Mouse (Mus musculus): ENCODE results near the gene Olfr263. TPM values are rescaled to one million over a fixed set of nuclear protein-coding genes. Genes with fewer than 3 reads are reported as not detected.
"Not testable (repeated sequence)": the region's sequence is repeated elsewhere in the genome, so short reads cannot be mapped to it uniquely, and the experiment has no call there.

The Olfr263 gene
- not detected in 2 replicates for polyA plus RNA-seq (2014; fragmentation: Nextera tagmentation; extraction: Ambion mirVana)

DNA sequence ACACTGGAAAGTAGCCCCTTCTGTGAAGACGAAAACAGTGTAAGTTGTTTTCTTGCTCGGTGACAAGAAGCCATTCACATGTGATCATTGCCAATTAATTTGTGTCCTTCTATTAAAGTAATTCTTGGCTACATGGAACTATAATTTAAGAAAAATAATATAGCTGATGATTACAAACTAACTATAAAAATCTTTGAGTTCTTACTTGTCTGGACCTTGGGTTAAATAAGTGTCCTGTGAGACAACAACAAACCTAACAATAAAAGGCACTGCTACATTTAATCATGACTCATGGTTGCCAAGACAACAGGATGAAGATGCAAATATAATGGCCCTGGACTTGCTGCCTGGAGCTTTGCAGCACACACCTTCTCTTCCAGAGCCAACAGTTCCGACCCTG lies at the start of gene Olfr263:
Gene Olfr263 (plus strand): TSS at position 301 of the 400 bp plus-strand sequence.
- DNase-seq (ENCODE audit: low spot score); H3K4me3 ChIP-seq (ENCODE audit: low read depth, low read length); H3K4me1 ChIP-seq (replicated peaks; ENCODE audit: control insufficient read depth, insufficient read depth, low read length); H3K9me3 ChIP-seq (ENCODE audit: control insufficient read depth, low read length); ATAC-seq (replicated peaks; ENCODE audit: low FRiP score); H3K4me2 ChIP-seq (ENCODE audit: low read depth, low read length, severe bottlenecking); H3K27ac ChIP-seq (ENCODE audit: low read depth, low read length); H3K27me3 ChIP-seq (ENCODE audit: control insufficient read depth, insufficient read depth, low read length); H3K36me3 ChIP-seq (ENCODE audit: control insufficient read depth, insufficient read depth, low read length); H3K9ac ChIP-seq (ENCODE audit: low read length): not testable (repeated sequence)
- WGBS: 84% methylated on average over 3 of the region's 3 CpGs

DNA sequence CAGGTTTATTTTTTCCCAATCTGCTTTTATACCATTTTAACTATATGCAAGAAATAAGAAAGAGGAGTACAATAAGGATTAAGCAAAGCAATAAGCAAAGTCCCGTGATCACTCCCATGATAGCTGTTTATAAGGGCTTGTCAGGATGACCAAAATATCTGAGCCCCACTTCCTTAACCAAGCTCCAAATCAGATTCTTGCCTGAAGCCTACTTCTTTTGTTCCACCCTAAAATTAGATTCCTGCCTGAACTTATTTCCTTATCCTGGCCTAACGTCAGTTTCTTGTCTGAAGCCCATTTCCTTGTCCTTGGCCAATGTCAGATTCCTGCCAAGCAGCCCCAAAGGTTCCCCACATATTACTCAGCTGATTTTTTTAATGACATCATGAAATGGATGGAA lies 46.8 kb upstream of the Olfr263 start:
- no peak overlapping the region for H3K4me2 ChIP-seq (ENCODE audit: low read depth, low read length, severe bottlenecking)
- no peaks in the 10 kb centered on the region for H3K36me3 ChIP-seq (ENCODE audit: control insufficient read depth, insufficient read depth, low read length)
- WGBS: 80% methylated on average over 2 of the region's 2 CpGs
- H3K9me3 ChIP-seq (ENCODE audit: control insufficient read depth, low read length): no peaks in the 10 kb centered on the region
- DNase-seq (ENCODE audit: low spot score) (no peak), ATAC-seq (replicated peaks; ENCODE audit: low FRiP score) (no peak)
- no peak overlapping the region for H3K4me3 ChIP-seq (ENCODE audit: low read depth, low read length)
- H3K27me3 ChIP-seq (ENCODE audit: control insufficient read depth, insufficient read depth, low read length): no peaks in the 10 kb centered on the region
- no peak overlapping the region for H3K27ac ChIP-seq (ENCODE audit: low read depth, low read length)
- no peaks in the 10 kb centered on the region for H3K4me1 ChIP-seq (replicated peaks; ENCODE audit: control insufficient read depth, insufficient read depth, low read length)
- no peak overlapping the region for H3K9ac ChIP-seq (ENCODE audit: low read length)

DNA sequence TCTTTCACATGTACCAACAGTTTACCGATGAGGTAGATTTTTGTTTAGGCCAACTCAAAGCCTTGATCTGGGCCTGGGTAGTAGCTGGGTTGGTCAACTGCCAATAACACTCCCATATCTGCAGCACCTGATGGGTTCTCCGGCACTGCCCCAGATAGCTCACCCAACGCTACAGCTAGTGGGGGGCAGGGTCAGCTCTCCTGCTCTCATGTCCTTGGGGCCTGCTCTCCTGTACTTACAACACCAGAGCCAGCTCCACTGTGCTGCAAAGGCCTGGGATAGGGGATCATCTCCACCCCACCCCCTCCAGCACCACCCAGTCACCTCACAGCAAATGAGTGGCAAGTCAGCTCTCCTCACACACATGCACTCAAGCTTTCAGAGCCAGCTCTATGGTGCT lies 19.7 kb upstream of the Olfr263 start:
- Histone ChIP-seq H3K4me2 (ENCODE audit: low read depth, low read length, severe bottlenecking) (no peak overlapping the region), H3K27me3 (ENCODE audit: control insufficient read depth, insufficient read depth, low read length) (no peaks in the 10 kb centered on the region), H3K36me3 (ENCODE audit: control insufficient read depth, insufficient read depth, low read length) (no peaks in the 10 kb centered on the region), H3K27ac (ENCODE audit: low read depth, low read length) (no peak overlapping the region), H3K4me1 (replicated peaks; ENCODE audit: control insufficient read depth, insufficient read depth, low read length) (no peaks in the 10 kb centered on the region), H3K9me3 (ENCODE audit: control insufficient read depth, low read length) (no peaks in the 10 kb centered on the region), H3K9ac (ENCODE audit: low read length) (no peak overlapping the region), H3K4me3 (ENCODE audit: low read depth, low read length) (no peak overlapping the region)
- 91% methylated on average over 3 of the region's 3 CpGs for WGBS
- DNase-seq (ENCODE audit: low spot score): no peak
- ATAC-seq (replicated peaks; ENCODE audit: low FRiP score): no peak

DNA sequence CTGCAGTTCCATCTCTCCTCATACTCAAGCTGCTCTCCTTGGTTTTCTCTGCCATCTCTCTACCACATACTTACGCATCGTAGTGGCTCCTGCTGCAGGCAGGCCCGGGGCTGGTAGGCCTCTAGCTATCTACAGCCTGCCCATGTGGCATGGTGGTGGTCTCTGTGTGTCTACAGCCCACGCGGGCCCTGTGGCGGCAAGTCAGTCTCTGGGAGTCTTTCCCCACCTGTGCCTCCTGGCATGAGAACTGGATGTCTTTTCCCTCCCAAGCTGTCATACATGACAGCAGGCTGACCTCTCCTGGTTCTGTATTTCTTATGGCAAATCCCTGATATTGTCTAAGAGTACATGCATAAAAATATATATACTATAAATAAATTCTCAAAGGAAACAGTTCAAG lies 19.0 kb upstream of the Olfr263 start:
- 93% methylated on average over 6 of the region's 6 CpGs for WGBS
- Histone ChIP-seq H3K4me3 (ENCODE audit: low read depth, low read length) (no peak overlapping the region), H3K27ac (ENCODE audit: low read depth, low read length) (no peak overlapping the region), H3K9ac (ENCODE audit: low read length) (no peak overlapping the region), H3K36me3 (ENCODE audit: control insufficient read depth, insufficient read depth, low read length) (no peaks in the 10 kb centered on the region), H3K4me1 (replicated peaks; ENCODE audit: control insufficient read depth, insufficient read depth, low read length) (no peaks in the 10 kb centered on the region), H3K27me3 (ENCODE audit: control insufficient read depth, insufficient read depth, low read length) (no peaks in the 10 kb centered on the region), H3K4me2 (ENCODE audit: low read depth, low read length, severe bottlenecking) (no peak overlapping the region), H3K9me3 (ENCODE audit: control insufficient read depth, low read length) (no peaks in the 10 kb centered on the region)
- DNase-seq (ENCODE audit: low spot score) (no peak), ATAC-seq (replicated peaks; ENCODE audit: low FRiP score) (no peak)

DNA sequence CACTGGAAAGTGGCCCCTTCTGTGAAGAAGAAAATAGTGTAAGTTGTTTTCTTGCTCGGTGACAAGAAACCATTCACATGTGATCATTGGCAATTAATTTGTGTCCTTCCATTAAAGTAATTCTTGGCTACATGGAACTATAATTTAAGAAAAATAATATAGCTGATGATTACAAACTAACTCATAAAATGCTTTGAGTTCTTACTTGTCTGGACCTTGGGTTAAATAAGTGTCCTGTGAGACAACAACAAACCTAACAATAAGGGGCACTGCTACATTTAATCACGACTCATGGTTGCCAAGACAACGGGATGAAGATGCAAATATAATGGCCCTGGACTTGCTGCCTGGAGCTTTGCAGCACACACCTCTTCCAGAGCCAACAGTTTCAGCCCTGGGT lies 18.3 kb upstream of the Olfr263 start, which contains the start of gene Olfr1369-ps1:
Gene Olfr1369-ps1 (plus strand): TSS at position 301 of the 400 bp plus-strand sequence.
- H3K9me3 ChIP-seq (ENCODE audit: control insufficient read depth, low read length); H3K36me3 ChIP-seq (ENCODE audit: control insufficient read depth, insufficient read depth, low read length); H3K4me3 ChIP-seq (ENCODE audit: low read depth, low read length); H3K27me3 ChIP-seq (ENCODE audit: control insufficient read depth, insufficient read depth, low read length); H3K4me1 ChIP-seq (replicated peaks; ENCODE audit: control insufficient read depth, insufficient read depth, low read length); ATAC-seq (replicated peaks; ENCODE audit: low FRiP score); H3K4me2 ChIP-seq (ENCODE audit: low read depth, low read length, severe bottlenecking); H3K27ac ChIP-seq (ENCODE audit: low read depth, low read length); H3K9ac ChIP-seq (ENCODE audit: low read length); DNase-seq (ENCODE audit: low spot score): not testable (repeated sequence)
- 69% methylated on average over 3 of the region's 3 CpGs for WGBS

DNA sequence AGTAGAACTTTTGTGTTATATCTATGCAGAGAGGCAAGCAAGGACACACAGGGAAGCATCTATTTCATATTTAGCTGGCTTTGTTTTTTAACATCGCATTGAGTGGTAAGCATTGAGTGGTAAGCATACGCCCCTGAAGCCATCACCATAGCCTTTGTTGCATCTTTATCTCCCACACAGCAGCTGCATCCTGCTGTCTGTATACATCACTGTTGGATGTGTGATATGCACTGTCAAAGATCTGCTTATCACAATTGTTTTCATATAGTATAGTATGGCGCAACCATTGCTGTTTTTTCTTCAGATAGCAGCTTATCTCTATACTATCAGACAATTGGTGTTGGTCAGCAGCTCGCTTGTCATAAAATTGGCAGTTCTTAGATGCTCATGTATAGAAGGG lies 15.3 kb upstream of the Olfr263 start:
- ATAC-seq (replicated peaks; ENCODE audit: low FRiP score): no peak
- H3K9ac ChIP-seq (ENCODE audit: low read length): no peak overlapping the region
- no peaks in the 10 kb centered on the region for H3K27me3 ChIP-seq (ENCODE audit: control insufficient read depth, insufficient read depth, low read length)
- H3K27ac ChIP-seq (ENCODE audit: low read depth, low read length): no peak overlapping the region
- no peaks in the 10 kb centered on the region for H3K36me3 ChIP-seq (ENCODE audit: control insufficient read depth, insufficient read depth, low read length)
- 88% methylated on average over 4 of the region's 4 CpGs for WGBS
- no peak overlapping the region for H3K4me3 ChIP-seq (ENCODE audit: low read depth, low read length)
- no peak for DNase-seq (ENCODE audit: low spot score)
- no peak overlapping the region for H3K4me2 ChIP-seq (ENCODE audit: low read depth, low read length, severe bottlenecking)
- no peaks in the 10 kb centered on the region for H3K4me1 ChIP-seq (replicated peaks; ENCODE audit: control insufficient read depth, insufficient read depth, low read length)
- H3K9me3 ChIP-seq (ENCODE audit: control insufficient read depth, low read length): no peaks in the 10 kb centered on the region

DNA sequence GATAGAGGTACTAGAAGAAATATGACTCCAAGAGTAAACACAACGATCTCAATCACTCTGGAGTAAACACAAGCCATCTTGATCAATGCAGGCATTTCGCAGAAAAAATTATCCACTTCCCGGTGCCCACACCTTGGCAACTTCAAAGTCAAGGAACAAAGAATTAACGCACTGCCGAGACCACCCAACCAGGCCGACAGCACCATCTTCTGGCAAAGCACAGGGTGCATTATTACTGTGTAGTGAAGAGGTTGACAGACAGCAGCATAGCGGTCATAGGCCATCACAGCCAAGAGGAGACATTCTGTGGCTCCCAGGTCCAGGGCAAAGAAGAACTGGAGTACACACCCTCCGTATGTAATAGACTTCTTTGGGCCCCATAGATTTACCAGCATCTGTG lies 13.0 kb downstream of the Olfr263 start:
- 53% methylated on average over 8 of the region's 8 CpGs for WGBS
- Histone ChIP-seq H3K9me3 (ENCODE audit: control insufficient read depth, low read length) (no peaks in the 10 kb centered on the region), H3K4me2 (ENCODE audit: low read depth, low read length, severe bottlenecking) (no peak overlapping the region), H3K27me3 (ENCODE audit: control insufficient read depth, insufficient read depth, low read length) (no peaks in the 10 kb centered on the region), H3K4me3 (ENCODE audit: low read depth, low read length) (no peak overlapping the region), H3K27ac (ENCODE audit: low read depth, low read length) (no peak overlapping the region), H3K4me1 (replicated peaks; ENCODE audit: control insufficient read depth, insufficient read depth, low read length) (no peaks in the 10 kb centered on the region), H3K9ac (ENCODE audit: low read length) (no peak overlapping the region), H3K36me3 (ENCODE audit: control insufficient read depth, insufficient read depth, low read length) (no peaks in the 10 kb centered on the region)
- DNase-seq (ENCODE audit: low spot score) (no peak), ATAC-seq (replicated peaks; ENCODE audit: low FRiP score) (no peak)

DNA sequence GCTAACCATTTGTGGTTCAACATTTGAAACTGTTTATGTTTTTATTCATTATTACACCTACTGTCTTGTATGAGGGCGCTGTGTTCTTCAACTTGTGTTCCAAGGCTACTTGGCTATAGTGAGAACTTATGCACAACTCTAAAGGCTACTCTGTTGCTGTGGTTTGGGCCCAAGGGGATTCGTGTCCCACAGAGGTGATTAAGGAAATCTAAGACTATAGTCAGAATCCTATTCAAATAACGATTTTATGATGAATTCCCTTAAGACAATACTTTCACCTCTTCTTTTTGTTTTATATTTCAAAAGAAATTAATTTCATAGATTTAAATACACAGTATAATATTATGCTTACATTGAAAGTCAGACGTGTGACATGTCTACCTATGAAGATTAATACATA lies 16.3 kb downstream of the Olfr263 start, which contains the start of gene Olfr1368:
Gene Olfr1368 (minus strand): TSS at position 101 of the 400 bp plus-strand sequence.
- 74% methylated on average over 4 of the region's 4 CpGs for WGBS
- Histone ChIP-seq H3K4me2 (ENCODE audit: low read depth, low read length, severe bottlenecking) (no peak within 1 kb of the TSS), H3K9me3 (ENCODE audit: control insufficient read depth, low read length) (no peaks in the 10 kb centered on the region), H3K36me3 (ENCODE audit: control insufficient read depth, insufficient read depth, low read length) (no peaks in the 10 kb centered on the region), H3K4me1 (replicated peaks; ENCODE audit: control insufficient read depth, insufficient read depth, low read length) (no peaks in the 10 kb centered on the region), H3K27ac (ENCODE audit: low read depth, low read length) (no peak within 1 kb of the TSS), H3K4me3 (ENCODE audit: low read depth, low read length) (no peak within 1 kb of the TSS), H3K9ac (ENCODE audit: low read length) (no peak within 1 kb of the TSS), H3K27me3 (ENCODE audit: control insufficient read depth, insufficient read depth, low read length) (no peaks in the 10 kb centered on the region)
- DNase-seq (ENCODE audit: low spot score): no peak
- no peak for ATAC-seq (replicated peaks; ENCODE audit: low FRiP score)

DNA sequence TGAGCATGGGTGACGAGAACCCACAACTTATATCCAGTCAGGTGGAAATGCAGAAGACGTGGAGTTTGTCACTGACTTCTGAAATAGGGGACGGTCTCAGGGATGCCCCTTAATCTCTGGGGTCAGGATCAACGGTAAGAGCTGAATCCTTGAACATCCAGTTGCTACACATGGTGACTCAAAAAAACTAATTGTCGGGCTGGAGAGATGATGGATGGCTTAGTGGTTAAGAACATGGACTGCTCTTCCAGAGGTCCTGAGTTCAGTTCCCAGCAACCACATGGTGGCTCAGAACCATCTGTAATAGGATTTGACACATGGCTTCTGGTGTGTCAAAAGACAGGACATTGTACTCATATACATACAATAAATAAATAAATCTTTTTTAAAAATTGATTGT lies 26.4 kb downstream of the Olfr263 start:
- Histone ChIP-seq H3K4me1 (replicated peaks; ENCODE audit: control insufficient read depth, insufficient read depth, low read length) (no peaks in the 10 kb centered on the region), H3K4me3 (ENCODE audit: low read depth, low read length) (no peak overlapping the region), H3K36me3 (ENCODE audit: control insufficient read depth, insufficient read depth, low read length) (no peaks in the 10 kb centered on the region), H3K27ac (ENCODE audit: low read depth, low read length) (no peak overlapping the region), H3K9ac (ENCODE audit: low read length) (no peak overlapping the region), H3K4me2 (ENCODE audit: low read depth, low read length, severe bottlenecking) (no peak overlapping the region), H3K27me3 (ENCODE audit: control insufficient read depth, insufficient read depth, low read length) (no peaks in the 10 kb centered on the region), H3K9me3 (ENCODE audit: control insufficient read depth, low read length) (no peaks in the 10 kb centered on the region)
- DNase-seq (ENCODE audit: low spot score): no peak
- ATAC-seq (replicated peaks; ENCODE audit: low FRiP score): no peak
- 83% methylated on average over 5 of the region's 5 CpGs for WGBS
